Mouse (Mus musculus) ES-E14 (cell line): ENCODE results near the gene Pibf1.

Experiments used
- CHD2 ChIP-seq: IDR thresholded peaks from 2 replicates; pipeline ENCODE4 v1.6.1; 2014; ENCODE audit warnings: mild to moderate bottlenecking, low read depth, low read length, inconsistent platforms
- HCFC1 ChIP-seq: IDR thresholded peaks from 2 replicates; pipeline ENCODE4 v1.6.1; 2012; ENCODE audit warnings: low read length, inconsistent platforms, borderline replicate concordance; ENCODE audit not compliant: insufficient read depth
- MAFK ChIP-seq: IDR thresholded peaks from 2 replicates; pipeline ENCODE4 v1.6.1; 2014; ENCODE audit warnings: mild to moderate bottlenecking, low read depth, low read length, inconsistent platforms; ENCODE audit not compliant: insufficient read depth
- ZC3H11A ChIP-seq: IDR thresholded peaks from 2 replicates; pipeline ENCODE4 v1.6.1; 2012; ENCODE audit warnings: low read depth, mild to moderate bottlenecking, inconsistent platforms, low read length, borderline replicate concordance

DNA sequence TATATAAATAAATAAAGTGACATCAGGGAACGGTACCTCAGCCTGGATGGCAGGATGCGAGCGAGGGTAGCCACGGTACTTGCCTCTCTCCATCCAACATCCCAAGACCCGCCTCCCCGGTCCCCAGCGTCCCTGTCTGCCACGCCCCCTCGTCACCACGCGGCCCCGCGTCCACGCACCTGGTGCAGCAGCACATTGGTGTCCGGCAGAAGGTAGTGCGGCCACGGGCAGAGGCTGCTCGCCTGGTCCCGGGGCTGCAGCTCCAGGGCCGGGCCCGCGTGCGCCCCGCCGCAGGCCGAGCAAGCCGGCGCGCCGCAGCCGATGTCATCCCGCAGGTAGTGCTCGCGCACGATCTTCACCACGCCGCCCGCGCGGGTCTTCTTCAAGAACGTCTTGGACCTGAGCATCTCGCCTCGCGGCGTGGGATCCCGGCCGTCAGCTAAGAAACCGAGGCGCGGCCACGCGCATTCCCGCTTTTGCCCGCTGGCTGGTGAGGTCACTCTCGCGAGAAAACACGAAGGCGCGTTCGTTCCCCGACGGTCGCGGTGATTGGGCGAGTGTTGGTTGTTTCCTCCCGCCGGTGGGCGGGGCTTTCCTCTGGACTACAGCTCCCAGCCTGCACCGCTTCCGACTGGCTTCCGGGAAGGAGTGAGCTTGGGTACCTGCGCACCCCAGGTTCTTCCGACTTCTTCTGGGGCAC is at the start of gene Pibf1, which contains the start of gene Dis3:
- no peak for TF ChIP-seq MAFK
- TF ChIP-seq HCFC1: peak; percentile 93
- TF ChIP-seq ZC3H11A: no peak
- peak; percentile 96 for TF ChIP-seq CHD2
